Mouse (Mus musculus): ENCODE results near the gene Acly.

DNA sequence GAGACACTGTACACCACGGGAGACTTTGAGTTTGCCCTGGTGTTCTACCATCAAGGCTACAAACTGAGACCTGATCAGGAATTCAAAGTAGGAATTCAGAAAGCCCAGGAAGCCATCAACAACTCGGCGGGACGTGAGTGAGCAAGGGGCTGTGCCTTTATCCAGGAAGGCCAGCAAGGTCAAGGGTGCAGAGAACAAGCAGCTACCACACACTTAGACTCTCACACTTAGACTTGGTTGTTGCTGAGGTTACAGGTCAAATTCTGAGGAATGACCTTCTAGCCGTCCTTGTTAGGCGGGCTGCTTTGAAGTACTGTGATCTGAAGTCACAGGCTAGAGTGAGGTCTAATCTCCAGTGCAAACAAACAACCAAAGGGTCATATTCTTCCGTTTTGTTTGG lies 31.7 kb upstream of the Acly start:
- TF ChIP-seq CTCF (IDR thresholded peaks at IDR 0.05; ENCODE audit: low read depth) (no peak), EP300 (IDR thresholded peaks at IDR 0.05; ENCODE audit: low read depth) (no peak)
